Mouse (Mus musculus) cerebellum, postnatal 36 days (tissue): ENCODE results near the gene Cxcl2.

Source experiments
- DNase-seq, 2 experiments: peaks; one replicate each; pipeline ENCODE4 v3.0.0; 2021 to 2022; ENCODE audit warnings: mixed read lengths in 2 of 2

Gene Cxcl2

DNA sequence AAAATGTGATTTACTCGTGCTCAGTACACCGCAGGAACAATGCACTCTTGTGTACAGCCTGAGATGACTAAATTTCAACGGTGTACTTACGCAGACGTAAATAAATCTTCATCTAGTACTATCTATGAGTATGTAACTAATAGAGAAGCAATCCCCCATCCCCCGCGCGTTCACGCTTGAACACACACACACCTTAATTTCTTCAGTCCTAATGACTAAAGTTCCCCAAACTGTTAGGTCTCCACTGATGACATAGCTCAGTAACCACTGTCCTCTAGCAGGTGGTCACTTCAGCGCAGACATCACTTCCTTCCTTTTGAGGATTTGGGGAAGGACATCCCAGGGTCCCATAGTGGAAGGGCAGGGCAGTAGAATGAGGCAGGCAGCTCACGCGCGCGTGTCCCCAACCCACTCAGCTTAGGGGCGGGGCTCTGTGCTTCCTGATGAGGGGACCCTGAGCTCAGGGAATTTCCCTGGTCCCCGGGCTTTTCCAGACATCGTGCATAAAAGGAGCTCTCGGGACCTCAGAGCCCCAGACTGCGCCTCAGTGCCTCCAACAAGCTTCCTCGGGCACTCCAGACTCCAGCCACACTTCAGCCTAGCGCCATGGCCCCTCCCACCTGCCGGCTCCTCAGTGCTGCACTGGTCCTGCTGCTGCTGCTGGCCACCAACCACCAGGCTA lies at the start of gene Cxcl2:
TSS of gene Cxcl2 (plus strand) at position 533 of the 682 bp plus-strand sequence.
- no peak for DNase-seq

DNA sequence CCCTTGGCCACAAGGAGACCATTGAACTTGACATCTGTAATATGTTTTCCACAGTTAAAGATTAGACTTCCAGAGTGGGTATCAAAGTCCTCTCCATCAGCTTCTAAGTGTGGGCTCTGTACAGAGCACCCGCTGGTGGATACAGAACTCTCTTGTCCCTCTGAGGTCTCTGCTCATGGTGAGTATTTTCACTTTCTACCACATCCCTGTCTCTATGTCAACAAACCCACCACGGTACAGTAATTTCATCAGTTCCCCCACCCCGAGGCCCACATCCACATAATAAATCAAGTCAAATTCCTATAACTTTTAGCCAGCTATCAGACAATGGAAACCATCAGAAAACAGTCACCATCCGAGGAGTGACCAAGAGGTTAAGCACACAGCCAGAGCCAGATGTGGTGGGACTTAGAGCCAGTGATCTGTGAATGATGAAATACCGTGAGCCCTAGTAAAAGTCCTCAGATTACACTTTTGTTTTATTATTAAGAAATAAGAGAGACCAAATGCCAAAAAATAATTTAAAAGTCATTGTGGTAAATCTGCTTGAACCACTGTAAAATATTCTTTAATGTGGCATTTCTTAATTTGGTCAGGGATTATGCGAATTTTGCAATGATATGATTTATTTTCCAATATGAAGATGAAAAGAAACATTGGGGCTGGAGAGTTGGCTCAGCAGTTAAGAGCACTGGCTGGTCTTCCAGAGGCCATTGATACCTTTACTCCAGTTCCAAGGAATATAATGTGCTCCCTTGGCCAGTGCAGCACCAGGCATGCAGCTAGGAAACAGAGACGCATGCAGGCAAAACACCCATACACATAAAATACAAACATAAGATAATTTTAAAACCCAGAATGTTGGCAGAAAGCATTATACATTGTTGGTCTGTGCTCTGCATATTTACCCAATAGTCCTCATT lies 48.1 kb upstream of the Cxcl2 start:
- no peak for DNase-seq

DNA sequence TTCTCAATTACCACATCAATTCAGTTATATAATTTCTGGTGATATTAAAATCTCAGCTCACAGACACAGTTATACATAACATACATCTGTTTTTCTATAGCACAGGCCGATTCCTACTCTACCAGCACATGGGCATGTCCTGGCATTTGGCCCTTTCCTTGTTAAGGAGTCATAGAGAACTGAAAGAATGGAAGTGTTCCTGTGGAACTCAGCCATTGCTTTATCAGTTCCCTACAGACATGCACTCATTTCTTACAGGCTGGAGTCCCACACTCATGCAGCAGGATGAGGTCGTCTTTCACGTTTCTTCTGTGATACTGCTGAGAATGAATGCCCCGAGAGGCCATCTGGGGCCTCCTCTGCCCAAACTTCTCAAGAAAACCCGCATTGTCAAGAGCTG lies 46.2 kb upstream of the Cxcl2 start:
- DNase-seq, result no peak

DNA sequence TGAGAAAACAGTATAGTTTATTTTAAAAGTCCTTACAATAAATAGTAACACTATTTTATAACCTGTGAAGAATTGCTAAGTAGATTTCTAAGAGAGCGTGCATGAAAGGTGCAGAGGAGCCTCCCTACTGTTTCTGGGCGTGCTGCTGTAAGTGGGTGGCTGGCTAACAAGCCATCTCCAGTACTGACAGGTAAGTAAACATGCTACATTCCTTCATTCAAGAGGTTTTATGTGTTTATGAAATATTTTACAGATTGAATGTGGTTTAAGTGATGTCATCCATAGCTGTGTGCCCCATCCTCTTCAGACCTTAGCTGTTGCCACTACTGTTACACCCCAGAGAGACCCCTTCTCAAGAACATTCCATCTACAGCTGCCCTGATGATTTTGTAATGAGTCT lies 45.2 kb upstream of the Cxcl2 start:
- DNase-seq, result no peak

DNA sequence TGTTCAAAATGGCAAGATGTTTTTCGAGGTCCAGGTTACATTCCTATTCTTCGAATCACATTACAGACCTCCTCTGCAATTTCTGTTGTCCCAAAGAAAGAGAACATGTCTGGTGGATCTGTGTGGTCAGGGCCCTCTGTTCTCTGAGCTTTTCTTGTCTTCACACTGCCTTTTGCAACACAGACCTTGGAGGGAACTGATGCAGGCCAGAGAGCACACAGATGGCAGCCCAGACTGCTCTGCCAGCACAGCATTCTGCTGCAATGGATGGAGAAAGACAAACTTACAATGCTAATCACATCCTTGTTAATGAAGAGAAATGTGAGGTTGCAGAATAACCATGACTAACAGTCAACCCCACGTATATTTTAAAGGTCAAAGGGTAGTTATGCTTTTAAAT lies 44.6 kb upstream of the Cxcl2 start:
- no peak for DNase-seq

DNA sequence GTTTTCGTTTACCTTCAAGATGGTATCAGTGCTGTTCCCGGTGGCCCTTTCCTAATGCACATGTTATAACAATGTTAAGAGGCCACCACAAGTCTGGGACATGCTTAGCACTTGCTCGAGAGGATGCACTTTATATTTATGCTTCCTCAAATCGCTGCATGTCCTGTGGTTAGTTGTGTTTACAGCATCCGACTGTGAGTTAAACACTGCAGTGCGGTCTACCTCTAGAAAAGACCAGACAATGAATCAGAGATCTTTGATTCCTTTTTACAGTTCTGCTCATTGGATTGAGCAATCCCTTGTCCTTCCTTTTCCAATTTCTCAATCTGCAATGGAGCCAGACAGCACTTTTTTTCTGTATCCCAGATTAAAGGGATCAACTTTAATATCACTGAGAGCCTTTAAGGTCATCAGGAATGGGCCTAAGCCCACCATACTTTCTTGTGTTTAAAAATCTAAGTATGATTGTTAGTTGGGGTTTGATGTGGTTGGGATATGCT lies 41.7 kb upstream of the Cxcl2 start:
- no peak for DNase-seq

DNA sequence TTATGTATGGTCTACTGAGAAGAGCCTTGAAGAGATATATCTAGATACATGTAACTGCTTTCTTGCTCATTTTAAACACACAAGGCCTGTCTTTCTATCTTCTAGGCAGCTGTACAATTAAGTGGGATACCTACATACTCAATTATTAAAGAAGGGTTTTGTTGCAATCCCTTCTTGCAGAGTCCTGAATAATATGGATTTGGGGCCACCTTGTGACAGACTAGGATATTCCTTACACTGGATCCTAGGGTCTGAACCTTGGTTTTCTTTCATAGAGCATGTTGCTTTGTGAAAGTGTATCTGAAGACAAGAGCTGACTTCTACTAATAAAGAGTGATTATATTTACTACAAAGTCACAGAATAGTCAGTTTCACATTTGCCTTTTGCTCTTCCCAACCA lies 36.9 kb upstream of the Cxcl2 start:
- no peak for DNase-seq

DNA sequence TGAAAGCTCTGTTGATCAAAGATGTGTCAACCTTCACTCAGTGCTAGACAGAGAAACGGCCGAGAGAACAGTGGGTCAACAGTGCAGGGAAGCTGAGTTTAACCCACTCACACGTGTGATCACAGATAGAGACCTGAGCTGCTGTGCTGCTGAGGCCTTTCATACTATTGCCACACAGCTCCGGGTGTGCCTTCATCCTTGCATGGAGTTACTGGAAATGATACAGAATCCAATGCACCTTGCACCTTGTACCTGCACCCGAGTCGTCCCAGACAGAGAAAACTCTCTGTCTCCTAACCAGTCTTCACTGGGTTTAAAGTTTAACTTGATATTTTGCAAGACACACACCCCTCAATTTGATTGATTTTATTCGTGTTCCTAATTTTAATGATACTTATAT lies 31.3 kb upstream of the Cxcl2 start:
- no peak for DNase-seq

DNA sequence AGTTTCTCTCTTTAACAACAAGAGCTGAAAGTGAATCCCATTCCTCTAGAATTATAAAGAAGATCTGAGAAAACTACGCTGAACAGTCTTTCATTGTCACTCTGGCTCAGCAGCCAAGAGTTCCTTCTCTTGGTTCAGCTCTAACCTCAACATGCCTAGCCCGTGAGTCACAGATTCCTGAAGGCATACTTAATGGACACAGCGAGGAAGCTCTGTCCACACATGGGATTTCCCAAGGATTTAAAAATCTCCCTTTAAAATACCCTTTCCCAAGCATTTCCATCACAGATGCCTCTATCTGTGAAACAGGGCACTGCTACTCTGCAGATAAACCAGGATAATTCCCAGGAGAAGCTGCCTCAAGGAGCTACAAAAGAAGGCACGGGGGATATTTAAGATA lies 27.6 kb upstream of the Cxcl2 start:
- no peak for DNase-seq

DNA sequence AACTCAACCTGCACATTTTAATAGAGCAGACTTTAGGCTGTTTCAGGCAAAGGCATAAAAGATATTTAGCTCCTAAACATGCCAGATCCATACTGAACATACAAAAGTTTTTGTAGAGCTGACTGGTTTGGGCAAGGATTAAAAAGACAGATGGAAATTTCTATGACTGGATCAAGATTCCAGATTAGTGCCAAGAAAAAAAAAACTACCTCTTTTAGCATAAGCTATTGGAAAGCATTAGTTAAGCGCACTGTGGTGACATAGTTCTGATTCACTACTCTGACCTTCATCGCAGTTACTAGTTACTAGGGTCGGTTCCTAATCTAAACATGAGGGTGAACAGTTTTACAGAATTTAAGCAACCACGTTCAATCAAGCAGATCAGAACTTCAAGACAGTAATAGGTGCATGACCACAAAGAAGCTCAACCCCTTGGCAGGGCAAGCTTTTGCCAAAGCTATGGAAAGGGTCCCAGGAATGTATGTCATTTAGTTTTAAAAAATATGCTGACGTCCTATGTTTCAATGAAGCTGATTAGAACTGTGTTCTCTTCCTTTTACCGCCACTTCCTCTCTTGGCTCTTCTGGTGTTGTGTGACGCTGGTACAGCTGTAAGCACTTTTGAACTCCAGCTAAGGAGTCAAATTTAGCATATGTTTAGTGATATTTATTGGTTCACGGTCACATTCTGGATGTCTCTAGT lies 27.0 kb upstream of the Cxcl2 start:
- DNase-seq, result no peak

DNA sequence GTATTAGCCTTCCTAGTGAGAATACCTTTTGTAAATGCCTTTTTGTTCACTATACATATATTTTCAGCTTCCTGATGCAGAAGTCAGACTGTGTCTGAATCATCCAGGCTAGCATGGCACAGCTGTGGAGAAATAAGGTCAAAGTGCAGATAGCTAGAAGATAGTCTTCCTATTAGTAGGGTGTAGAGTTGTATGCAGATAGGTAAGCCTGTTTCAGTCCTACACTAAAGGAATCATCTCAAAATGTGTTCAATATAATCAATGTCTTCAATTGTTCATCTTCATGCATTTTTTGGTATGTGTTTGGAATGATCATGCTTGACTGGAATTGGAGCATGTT lies 26.5 kb upstream of the Cxcl2 start:
- DNase-seq, result no peak

DNA sequence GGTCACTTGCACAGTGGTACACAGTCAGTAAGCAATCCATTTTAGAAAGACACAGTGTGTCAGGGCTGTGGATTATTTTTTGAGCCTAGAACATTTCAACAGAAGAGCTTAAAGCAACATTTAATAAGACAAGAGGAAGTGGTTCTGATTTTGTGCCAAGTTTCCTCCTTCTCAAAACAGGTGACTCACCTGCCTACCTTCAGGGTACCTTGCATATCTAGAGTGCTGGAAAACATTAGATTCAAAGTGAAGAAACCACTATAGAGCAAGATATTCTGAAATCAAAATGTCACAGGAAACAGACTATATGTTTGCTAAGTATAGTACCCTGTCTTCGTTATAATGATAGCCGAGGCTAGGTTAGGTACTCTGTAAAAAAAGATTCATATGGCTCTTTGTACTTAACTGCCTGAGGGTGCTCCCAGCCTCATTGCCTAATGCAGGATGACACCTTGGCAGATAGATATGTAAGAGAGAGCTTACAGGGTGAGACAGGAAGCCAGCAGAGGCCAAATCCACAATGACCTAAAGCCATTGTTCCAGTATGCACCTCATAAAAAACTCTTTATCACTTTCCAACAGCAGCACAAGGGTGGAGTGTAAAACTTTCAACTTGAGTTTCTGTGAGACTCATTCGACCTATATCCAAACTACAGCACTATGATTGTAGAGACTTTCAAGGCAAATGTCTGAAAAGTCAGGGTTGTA lies 24.2 kb upstream of the Cxcl2 start:
- DNase-seq, result no peak

DNA sequence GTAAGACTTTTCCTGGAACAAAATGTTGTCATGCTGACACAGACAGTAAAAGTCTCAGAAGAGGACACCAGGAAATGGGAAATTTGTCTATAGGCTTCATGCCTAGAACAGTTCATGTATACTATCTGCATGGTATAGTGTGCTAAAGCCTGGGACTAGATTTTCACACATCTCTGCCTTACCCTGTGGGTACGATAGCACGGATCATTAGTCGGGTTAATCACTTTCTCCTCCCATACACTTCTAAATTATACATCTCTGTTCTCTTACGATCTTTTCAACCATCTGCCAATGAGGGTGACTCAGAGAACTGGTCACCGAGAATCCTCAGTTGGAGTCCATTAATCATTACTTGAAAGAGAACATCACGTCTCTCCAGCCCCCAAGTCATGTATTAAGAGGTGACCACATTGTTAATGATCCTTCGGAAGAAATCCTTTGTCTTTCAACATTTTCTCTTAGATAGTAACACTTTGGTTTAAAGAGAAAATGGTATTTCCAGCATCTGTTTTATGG lies 23.3 kb upstream of the Cxcl2 start:
- no peak for DNase-seq

DNA sequence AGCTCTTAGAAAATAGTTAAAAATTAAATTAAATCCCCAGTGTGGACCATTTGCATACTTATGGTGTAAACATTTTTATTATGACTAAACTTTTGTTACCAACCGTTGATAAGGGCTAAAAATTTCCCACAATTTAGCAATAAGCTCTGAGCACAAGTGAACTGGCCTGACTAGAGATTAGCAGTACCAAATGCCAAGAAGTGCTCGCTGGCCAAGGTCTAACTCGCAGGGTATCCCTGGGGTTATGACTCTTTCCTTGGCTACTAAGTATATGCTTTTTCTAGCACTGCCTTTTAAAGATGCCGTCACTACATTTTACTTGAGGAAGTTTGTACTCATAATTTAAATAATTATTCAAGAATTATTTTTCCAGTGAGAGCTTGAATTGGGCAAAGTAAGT lies 22.6 kb upstream of the Cxcl2 start:
- DNase-seq, result no peak

DNA sequence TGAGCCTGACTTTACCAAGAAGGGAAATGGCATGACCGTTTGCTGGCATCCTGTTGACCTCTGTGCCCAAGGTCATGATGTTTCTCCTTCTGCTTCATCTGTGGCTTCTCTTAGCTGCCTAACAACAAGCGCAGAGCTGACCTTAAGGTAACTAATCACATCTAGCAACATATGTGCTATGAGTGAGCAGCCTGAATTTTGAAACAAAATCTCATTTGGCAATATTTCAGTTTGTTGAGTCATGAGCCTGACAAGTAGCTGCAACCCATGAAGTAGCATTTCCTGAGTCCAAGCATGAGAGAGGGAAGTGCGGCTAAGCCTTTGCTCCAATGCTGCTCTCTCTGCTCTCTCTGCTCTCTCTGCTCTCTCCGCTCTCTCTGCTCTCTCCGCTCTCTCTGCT lies 22.0 kb upstream of the Cxcl2 start:
- DNase-seq, result no peak

DNA sequence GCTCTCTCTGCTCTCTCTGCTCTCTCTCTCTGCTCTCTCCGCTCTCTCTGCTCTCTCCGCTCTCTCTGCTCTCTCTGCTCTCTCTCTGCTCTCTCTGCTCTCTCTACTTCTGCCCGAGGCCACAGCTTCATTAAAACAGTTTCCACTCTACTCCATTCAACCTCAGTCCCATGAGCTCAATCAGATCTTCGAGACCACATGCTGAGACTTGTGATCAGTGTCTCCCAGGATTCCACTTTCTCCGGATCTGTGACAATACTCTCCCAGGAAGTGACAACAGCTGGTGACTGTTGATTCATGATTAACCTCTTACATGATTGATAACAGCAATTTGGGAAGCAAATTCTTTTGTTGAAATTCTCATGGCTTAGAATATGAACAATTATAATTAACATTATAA lies 21.5 kb upstream of the Cxcl2 start:
- DNase-seq, result no peak

DNA sequence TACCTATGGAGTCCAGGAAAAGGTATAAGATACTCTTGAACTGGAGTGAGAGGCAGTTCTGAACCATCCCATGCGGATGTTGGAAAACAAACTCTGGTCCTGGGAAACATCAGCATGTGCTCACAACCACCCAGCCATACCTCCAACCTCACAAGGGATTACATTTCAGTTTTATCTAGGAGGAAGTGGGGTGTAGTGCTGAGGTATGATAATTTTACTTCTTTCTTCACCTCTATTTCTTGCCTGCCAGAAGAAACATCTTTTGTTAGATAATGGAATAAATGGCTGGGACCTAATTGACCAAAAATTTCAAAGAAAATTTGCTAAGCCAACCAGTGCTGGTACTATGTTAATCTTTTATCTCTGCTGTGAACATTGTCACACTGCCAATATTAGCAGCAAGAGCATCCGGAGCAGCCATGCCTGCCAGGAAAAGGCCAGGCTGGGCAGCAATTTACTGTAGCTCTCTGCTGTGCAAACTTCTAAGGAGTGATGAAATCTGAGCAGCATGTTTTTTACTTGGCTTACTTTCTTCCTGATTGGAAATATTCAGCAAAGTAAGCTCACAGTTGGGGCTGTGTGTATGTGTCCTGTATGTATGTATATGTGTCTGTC lies 18.9 kb upstream of the Cxcl2 start:
- peak in 1 of 2 experiments; percentile 20 for DNase-seq

DNA sequence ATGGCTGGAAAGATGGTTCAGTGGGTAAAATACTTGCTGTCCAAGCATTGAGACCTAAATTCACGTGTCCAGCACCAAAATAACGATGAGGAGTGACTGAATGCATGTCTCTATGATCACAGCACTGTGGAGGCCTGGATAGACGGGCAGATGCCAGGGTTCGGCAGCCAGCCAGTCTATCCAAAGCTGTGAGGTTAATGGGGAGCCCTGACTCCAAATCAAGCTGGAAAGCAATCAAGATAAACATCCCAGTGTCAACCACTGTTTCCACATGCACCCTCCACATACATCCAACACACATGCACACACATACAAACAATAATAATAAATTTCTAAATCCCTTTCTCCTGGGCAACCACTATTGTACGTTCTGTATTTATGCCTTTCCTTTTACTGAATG lies 15.0 kb upstream of the Cxcl2 start:
- DNase-seq, result no peak

DNA sequence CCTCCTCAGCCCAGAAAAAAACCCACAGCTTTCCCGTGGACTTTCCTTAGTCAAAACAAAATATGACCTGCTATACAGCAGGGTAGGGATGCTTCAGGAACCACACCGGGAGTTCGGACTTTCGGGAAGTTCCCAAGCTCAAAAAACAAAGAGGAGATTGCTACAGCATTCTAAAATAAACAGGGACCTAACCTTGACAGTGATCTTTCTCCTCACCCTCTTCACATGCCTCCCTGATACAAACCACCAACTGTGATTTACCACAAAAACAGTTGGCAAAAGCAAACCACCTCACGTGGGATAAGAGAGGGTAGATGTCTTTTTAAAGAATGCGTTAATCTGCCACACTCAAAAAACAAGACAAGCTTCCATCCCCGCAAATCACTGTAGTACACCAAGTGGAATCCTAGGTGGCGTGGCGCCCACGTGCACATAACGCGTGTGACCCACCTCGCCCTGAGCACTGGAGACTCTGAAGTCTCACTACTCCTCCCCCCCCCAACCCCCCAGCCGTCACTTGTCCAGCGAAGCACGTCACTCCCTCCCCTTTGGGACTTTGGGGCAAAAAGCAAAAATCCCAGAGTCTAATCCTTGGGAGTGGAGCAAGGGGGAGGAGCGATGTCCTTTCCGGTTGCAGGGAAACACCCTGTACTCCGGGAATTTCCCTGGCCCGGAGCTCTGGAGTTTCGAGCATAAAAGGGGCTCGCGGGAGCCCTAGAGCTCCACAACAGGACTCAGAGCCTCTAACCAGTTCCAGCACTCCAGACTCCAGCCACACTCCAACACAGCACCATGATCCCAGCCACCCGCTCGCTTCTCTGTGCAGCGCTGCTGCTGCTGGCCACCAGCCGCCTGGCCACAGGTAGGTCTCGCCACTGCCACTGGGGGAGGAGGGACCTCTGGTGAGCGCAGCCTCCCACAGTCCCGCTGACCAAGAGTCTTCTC lies 12.9 kb upstream of the Cxcl2 start, which contains the start of gene Cxcl1:
TSS of gene Cxcl1 (plus strand) at position 723 of the 945 bp plus-strand sequence.
- peak in 1 of 2 experiments; percentile 19 for DNase-seq

DNA sequence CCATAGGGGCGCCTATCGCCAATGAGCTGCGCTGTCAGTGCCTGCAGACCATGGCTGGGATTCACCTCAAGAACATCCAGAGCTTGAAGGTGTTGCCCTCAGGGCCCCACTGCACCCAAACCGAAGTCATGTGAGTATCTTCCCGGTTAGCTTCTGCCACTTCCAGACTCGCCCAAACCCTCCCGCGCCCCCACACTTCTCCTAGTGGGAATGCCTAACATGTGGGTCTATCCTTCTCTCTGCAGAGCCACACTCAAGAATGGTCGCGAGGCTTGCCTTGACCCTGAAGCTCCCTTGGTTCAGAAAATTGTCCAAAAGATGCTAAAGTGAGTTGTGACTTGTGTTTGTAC lies 12.2 kb upstream of the Cxcl2 start:
- DNase-seq, result no peak

DNA sequence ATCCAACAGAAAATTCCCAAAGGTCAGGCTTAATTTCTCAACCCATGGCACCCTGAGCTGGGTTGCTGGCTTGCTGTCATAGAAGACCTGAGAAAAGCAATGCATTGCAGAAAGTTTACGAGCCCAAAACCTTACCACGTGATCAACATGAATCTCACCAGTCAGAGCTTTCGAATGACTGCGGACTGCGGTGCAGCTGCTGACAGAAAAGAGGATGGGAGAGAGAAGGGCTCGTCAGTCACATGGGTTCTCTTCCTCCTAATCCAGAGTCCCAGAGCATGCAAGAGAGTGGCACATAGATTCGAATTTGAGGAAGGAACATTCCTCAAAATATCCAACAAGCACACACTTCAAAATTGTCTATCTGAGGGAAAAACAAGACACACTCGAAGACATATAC lies 9.4 kb upstream of the Cxcl2 start:
- no peak for DNase-seq
